Mouse (Mus musculus) ES-Bruce4 (cell line): Measurements from ENCODE around the gene Ube2h. TPM values are rescaled to one million over a fixed set of nuclear protein-coding genes. Genes with fewer than 3 reads are reported as not detected.

Source experiments
- H3K27ac ChIP-seq: 2 replicates; pipeline ENCODE4 v1.5.1; 2012; ENCODE audit warnings: low read length, inconsistent platforms; ENCODE audit not compliant: insufficient read depth
- H3K27me3 ChIP-seq: 2 replicates; pipeline ENCODE4 v1.6.1; 2012; ENCODE audit warnings: mild to moderate bottlenecking, low read length, inconsistent platforms; ENCODE audit not compliant: control insufficient read depth, poor library complexity, insufficient read depth, severe bottlenecking
- H3K36me3 ChIP-seq: 2 replicates; pipeline ENCODE4 v1.6.1; 2012; ENCODE audit warnings: inconsistent platforms, mild to moderate bottlenecking, low read length, moderate library complexity; ENCODE audit not compliant: control insufficient read depth, poor library complexity, insufficient read depth, severe bottlenecking
- H3K4me1 ChIP-seq: one replicate; pipeline ENCODE4 v1.8.1; 2011; ENCODE audit warnings: low read length; ENCODE audit not compliant: control insufficient read depth, insufficient read depth
- H3K4me3 ChIP-seq: 2 replicates; pipeline ENCODE4 v1.5.1; 2011; ENCODE audit warnings: low read depth, mild to moderate bottlenecking, low read length
- H3K9ac ChIP-seq: 2 replicates; pipeline ENCODE4 v1.6.1; 2012; ENCODE audit warnings: low read depth, mild to moderate bottlenecking, inconsistent platforms; ENCODE audit not compliant: poor library complexity, severe bottlenecking
- H3K9me3 ChIP-seq: replicated peaks from 2 replicates; pipeline ENCODE4 v1.6.1; 2012; ENCODE audit warnings: mild to moderate bottlenecking, low read length, inconsistent platforms; ENCODE audit not compliant: control insufficient read depth, poor library complexity, insufficient read depth, severe bottlenecking
- CTCF ChIP-seq: IDR thresholded peaks from one replicate; pipeline ENCODE4 v1.8.1; 2011; ENCODE audit warnings: low read depth, low read length
- EP300 ChIP-seq: IDR thresholded peaks from 2 replicates; pipeline ENCODE4 v1.6.1; 2011; ENCODE audit warnings: low read depth, low read length; ENCODE audit not compliant: insufficient read depth
- POLR2A ChIP-seq: IDR thresholded peaks from one replicate; pipeline ENCODE4 v1.8.1; 2011; ENCODE audit warnings: low read length; ENCODE audit not compliant: insufficient read depth
- polyA plus RNA-seq: library from polyadenylated mRNA; stranded (reverse); fragments of >200 nt; gene quantifications from 2 replicates; pipeline ENCODE4 v1.2.4, GENCODE M21; 2011; ENCODE audit warnings: low read depth; ENCODE audit not compliant: missing spikeins, insufficient read depth, insufficient read length

The Ube2h gene
- polyA plus RNA-seq, 1 experiment: 64.6 TPM

DNA sequence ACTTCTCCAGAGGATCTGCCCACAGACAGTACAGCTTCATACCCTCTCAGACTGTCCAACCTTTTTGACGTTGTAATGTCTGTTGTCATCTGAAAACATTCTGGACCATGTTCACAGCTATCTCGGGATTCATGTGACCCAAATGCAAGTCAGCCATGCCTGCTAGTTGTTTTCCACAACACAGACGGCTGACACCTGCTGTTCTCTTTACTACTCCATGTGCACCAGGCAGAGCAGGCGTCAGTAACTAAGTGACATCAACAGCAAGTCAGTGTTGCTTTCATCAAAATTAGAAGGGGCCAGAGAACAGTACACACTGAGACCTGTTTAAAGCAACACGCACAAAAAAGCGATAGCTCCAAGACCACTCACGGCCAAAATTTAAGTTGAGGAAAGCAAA, 36.9 kb downstream of the Ube2h start:
- Histone ChIP-seq H3K9me3 (no peaks in the 10 kb centered on the region), H3K27me3 (no peaks in the 10 kb centered on the region), H3K9ac (no peak overlapping the region), H3K4me1 (peaks cover 6% of the 10 kb centered on the region), H3K4me3 (no peak overlapping the region), H3K36me3 (peaks cover 5% of the 10 kb centered on the region; the same call in 1 of the 2 replicates), H3K27ac (no peak overlapping the region)
- TF ChIP-seq POLR2A (no peak), EP300 (no peak), CTCF (no peak)

DNA sequence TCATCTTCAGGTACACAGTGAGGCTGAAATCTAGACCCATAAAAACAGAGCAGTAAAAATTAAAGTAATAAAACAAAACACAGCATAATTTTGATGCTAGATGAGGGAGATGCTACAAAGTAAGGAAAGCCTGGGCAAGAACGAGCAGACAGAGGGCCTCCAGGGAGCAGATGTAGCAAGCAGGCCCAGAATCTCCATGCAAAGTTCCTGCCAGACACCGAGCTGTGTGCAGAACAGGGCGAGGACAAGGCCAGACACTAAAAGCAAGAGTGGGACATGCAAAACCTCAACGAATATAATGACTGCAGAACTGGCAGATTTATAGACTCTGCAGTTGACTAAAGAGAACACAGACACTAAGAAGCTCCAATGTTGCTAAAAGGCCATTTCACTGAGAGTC, 38.9 kb downstream of the Ube2h start:
- Histone ChIP-seq H3K9ac (no peak overlapping the region), H3K36me3 (peaks cover 7% of the 10 kb centered on the region), H3K27me3 (no peaks in the 10 kb centered on the region), H3K4me1 (no peaks in the 10 kb centered on the region), H3K27ac (no peak overlapping the region), H3K9me3 (no peaks in the 10 kb centered on the region), H3K4me3 (no peak overlapping the region)
- no peak for TF ChIP-seq POLR2A
- TF ChIP-seq EP300: no peak
- TF ChIP-seq CTCF: no peak

DNA sequence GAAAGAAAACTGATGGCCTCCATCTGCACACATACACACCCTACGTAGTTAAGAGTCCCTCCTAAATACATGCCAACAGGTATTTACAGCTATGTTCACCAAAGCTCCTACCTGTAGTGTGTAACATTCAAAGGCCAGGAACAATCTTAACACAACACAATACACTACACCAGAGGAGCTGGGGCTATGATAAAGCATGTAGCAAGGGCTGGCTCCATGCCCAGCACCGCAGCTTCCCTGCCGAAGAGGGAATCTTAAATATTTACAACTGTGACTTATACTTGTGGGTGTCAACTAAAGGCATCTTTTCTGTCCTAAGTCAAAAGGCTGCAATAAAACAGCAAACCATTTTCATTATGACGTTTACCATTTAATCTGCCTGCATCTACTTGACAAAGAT, 41.3 kb downstream of the Ube2h start:
- H3K27ac ChIP-seq: no peak overlapping the region
- no peak overlapping the region for H3K4me3 ChIP-seq
- TF ChIP-seq CTCF: no peak
- no peak for TF ChIP-seq EP300
- TF ChIP-seq POLR2A: no peak
- no peaks in the 10 kb centered on the region for H3K27me3 ChIP-seq
- H3K36me3 ChIP-seq: peaks cover 7% of the 10 kb centered on the region
- no peak overlapping the region for H3K9ac ChIP-seq
- H3K4me1 ChIP-seq: no peaks in the 10 kb centered on the region
- no peaks in the 10 kb centered on the region for H3K9me3 ChIP-seq

DNA sequence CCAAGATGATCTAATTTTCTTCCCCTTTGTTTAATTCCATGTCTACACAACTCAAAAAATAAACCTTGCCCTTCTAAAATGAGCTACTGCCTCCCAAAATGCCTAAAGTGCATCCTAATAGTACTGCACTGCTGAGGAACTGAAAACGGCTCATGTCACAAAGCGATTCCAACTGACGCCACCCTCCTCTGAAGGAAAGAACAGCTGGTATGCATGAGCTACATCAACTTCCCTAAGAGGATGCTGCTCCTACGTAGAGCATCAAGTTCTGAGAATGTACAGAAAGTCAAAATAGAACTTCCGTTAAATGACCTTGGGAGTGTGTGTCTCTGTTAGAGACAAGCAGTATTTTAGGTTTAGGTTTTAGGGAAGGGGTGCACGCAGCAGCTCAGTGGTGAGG, 45.1 kb downstream of the Ube2h start:
- H3K27ac ChIP-seq: no peak overlapping the region
- H3K9ac ChIP-seq: no peak overlapping the region
- H3K4me1 ChIP-seq: no peaks in the 10 kb centered on the region
- H3K27me3 ChIP-seq: no peaks in the 10 kb centered on the region
- no peaks in the 10 kb centered on the region for H3K9me3 ChIP-seq
- no peak for TF ChIP-seq EP300
- no peak for TF ChIP-seq CTCF
- TF ChIP-seq POLR2A: no peak
- peaks cover 3% of the 10 kb centered on the region; the same call in 1 of the 2 replicates for H3K36me3 ChIP-seq
- no peak overlapping the region for H3K4me3 ChIP-seq

DNA sequence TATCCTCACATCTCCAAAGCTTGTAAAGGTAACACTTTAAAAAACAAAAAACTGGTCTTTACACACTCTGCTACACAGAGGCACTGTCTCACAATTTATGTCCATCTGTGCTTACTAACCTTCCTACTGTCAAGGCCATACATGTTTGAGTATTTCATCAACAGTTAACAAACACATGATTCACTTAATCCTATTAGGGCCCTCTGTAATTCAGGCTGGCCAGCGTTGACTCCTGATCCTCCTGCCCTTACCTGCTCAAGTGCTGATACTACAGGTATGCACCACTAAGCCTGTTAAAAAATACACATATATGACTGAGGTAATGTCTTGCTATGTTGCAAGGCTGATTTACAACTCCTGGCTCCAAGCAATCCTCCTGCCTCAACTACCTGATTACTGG, 46.4 kb downstream of the Ube2h start:
- no peak overlapping the region for H3K27ac ChIP-seq
- no peaks in the 10 kb centered on the region for H3K4me1 ChIP-seq
- TF ChIP-seq POLR2A (no peak), EP300 (no peak), CTCF (no peak)
- no peaks in the 10 kb centered on the region for H3K27me3 ChIP-seq
- peaks cover 3% of the 10 kb centered on the region; the same call in 1 of the 2 replicates for H3K36me3 ChIP-seq
- H3K9ac ChIP-seq: no peak overlapping the region
- no peaks in the 10 kb centered on the region for H3K9me3 ChIP-seq
- H3K4me3 ChIP-seq: no peak overlapping the region

DNA sequence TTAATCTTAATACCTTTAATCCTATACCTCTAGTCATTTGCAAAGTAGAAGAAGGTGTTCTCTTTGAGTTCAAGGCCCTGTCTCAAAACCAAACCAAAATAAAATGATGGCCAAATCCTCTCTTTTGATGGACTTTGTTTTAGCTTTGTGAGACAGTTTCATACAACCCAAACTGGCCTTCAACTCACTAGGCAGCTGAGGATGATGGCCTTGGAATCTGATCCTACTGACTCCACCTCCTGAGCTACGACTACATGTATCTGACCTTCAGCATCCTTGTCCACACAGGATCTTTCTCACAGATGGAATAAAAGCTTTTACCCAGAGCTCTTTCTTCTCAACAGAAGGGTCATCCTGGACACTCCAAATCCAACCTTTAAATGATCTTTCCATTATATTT, 48.5 kb downstream of the Ube2h start:
- Histone ChIP-seq H3K27me3 (no peaks in the 10 kb centered on the region), H3K9me3 (no peaks in the 10 kb centered on the region), H3K27ac (no peak overlapping the region), H3K4me3 (no peak overlapping the region), H3K36me3 (peaks cover 6% of the 10 kb centered on the region; the same call in 1 of the 2 replicates), H3K4me1 (no peaks in the 10 kb centered on the region), H3K9ac (no peak overlapping the region)
- no peak for TF ChIP-seq POLR2A
- no peak for TF ChIP-seq EP300
- TF ChIP-seq CTCF: no peak
